Mouse (Mus musculus) layer of hippocampus, adult 18-20 months (tissue): ENCODE results near the gene Rnf103. TPM values are rescaled to one million over a fixed set of nuclear protein-coding genes. Genes with fewer than 3 reads are reported as not detected.
"Not testable (repeated sequence)": the region's sequence is repeated elsewhere in the genome, so short reads cannot be mapped to it uniquely, and the experiment has no call there.

Source experiments
- DNase-seq, 2 experiments: peaks; one replicate each; pipeline ENCODE4 v3.0.0; 2022; ENCODE audit warnings: low spot score in 2 of 2
- long read RNA-seq: library from polyadenylated mRNA; stranded (forward); transcript quantifications from one replicate; pipeline ENCODE4 v2.0.0, GENCODE M21; 2021
- total RNA-seq, 2 experiments: library from RNA; stranded (reverse); gene quantifications; 2 replicates each; pipeline ENCODE4 v1.2.3; 2021

The Rnf103 gene
- 10 to 100 TPM; 45.0 to 46.6 TPM for total RNA-seq
- long read RNA-seq, transcript Rnf103-201 (4 exons, 3,264 nt), result major isoform, 51 of 56 reads
- long read RNA-seq, partial matches to known transcripts, result 2 of 56 reads
- long read RNA-seq, other reads (novel, unspliced or antisense), result 3 of 56 reads

GRCm38 (mm10) chr6:71493675-71494340 lies at the start of gene Rnf103:
Rnf103 (plus strand) TSS chr6:71493894.
- DNase-seq, result peak; percentile 87 to 91

- DNase-seq, result no peak
Measured at GRCm38 (mm10) chr6:71444756-71445155, 48.9 kb upstream of the Rnf103 start.

GRCm38 (mm10) chr6:71445560-71445959 lies 48.1 kb upstream of the Rnf103 start:
- DNase-seq, result no peak

DNA sequence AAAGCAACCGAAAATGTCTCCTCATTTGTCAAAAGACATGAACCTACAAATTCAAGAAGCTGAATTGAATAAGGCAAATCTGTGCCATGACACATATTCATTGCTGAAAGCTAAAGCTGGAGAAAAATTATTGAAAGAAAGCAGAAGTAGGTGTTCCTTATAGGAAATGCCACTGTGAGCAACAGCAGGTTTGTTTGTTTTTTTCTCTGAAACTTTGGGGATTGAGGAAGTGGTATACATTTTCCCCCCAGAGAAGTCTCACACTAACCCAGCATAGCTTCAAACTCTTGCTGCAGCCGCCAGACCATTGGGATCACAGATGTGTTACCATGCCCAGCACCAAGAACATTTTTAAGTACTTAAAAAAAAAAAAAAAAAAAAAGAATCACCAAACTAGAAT lies 40.9 kb upstream of the Rnf103 start:
- DNase-seq, result no peak

- not testable (repeated sequence) for DNase-seq
Measured at GRCm38 (mm10) chr6:71453983-71454739, 39.5 kb upstream of the Rnf103 start.

- DNase-seq, result no peak
Measured at GRCm38 (mm10) chr6:71457956-71458608, 35.6 kb upstream of the Rnf103 start.

DNA sequence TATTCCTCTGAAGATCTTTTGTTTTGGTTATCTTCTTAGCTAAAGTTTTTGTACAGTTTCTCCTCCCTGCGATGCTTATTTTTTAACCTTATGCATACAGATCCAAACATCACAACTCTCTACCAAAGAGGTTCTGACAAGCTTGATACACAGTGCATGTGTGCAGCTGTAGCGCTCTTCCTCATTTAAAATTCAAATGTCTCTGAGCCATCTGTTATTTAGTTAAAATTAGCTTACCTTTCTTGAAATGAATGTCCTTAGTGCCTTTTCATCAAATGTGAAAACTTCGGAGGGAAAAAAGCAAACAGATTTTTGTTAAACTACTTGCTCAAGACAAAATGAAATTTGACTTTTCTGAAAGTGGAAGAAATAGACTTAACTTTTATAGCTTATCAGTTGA lies 28.5 kb upstream of the Rnf103 start:
- DNase-seq, result no peak

GRCm38 (mm10) chr6:71467766-71468165 lies 25.9 kb upstream of the Rnf103 start:
- DNase-seq, result no peak

DNA sequence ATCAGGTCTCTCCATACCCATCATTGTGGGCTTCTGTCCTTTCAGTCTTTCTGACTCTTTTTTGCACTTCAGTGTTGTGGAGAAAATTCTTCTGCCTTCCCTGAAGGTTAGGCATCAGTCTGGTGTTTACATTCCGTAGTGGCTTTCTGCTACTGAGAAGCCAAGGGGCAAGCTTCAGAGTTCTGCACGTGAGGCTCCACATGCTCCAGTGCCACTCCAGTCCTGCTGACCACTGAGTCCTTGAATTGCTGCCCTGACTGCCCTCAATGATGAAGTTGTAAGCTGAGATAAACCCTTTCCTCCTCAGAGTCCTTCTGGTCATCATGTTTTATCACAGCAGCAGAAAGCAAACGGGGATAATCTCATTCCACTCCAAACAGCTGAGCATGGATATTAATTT lies 24.4 kb upstream of the Rnf103 start:
- no peak for DNase-seq

GRCm38 (mm10) chr6:71471830-71472520 lies 21.7 kb upstream of the Rnf103 start:
- DNase-seq, result no peak

- DNase-seq, result no peak
Measured at GRCm38 (mm10) chr6:71472786-71473185, 20.9 kb upstream of the Rnf103 start.

DNA sequence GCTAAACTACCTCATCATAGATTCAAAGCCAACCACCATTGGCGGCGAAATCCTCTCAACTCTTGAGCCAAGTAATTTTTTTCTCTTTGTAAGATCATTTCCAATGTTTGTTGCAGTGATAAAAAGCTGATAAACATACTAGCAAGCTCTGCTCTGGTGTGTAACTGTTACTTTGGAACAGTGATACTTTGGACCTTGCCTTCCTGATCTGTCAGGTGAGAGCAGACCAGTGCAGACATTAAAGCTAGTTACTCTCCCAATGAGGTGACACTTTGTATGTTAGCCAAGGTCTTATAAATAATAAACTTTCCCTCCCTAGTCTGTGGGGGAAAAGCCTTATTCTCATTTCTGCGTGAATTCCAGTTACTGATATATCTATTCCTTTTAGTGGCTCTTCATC lies 18.1 kb upstream of the Rnf103 start:
- no peak for DNase-seq

GRCm38 (mm10) chr6:71476783-71477182 lies 16.9 kb upstream of the Rnf103 start:
- DNase-seq, result no peak

GRCm38 (mm10) chr6:71478816-71479568 lies 14.7 kb upstream of the Rnf103 start:
- not testable (repeated sequence) for DNase-seq

GRCm38 (mm10) chr6:71479588-71479987 lies 14.1 kb upstream of the Rnf103 start:
- not testable (repeated sequence) for DNase-seq

DNA sequence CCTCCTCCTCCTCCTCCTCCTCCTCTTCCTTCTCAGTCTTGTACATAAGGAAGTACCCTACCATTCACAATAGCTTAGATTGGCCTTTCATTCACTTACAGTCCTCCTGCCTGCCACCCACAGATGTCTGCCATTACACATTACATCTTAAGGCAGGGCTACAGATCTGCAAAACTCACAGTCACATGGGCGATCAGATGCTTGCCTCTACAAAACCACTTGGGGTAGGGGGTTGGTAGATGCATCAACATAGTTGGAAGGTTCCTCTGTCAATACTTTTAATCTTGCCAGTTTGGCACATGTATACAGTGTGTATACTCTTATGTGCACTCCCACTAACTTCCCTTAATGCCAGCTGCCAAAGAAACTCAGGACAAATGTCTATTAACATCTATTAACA lies 13.6 kb upstream of the Rnf103 start:
- DNase-seq, result no peak

GRCm38 (mm10) chr6:71481136-71481535 lies 12.6 kb upstream of the Rnf103 start:
- no peak for DNase-seq

DNA sequence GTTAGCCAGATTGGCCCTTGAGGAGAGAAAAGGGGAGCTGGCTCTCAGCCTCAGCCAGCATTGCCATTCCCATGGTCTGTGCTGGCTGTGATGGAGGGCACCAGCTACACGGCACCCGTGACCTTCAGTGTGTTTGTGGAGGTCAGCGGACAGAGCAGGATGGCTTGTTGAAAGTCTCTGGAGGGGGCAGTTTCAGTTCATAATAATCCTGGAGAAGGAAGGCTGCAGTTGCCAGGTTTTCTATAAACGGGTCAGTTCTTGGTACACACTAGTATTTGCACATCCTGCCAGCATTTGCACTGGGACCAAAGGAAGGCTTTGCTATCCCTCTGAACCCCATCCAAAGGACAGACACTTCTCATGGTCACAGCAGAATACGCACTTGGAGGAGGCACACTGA lies 8.4 kb upstream of the Rnf103 start:
- no peak for DNase-seq

DNA sequence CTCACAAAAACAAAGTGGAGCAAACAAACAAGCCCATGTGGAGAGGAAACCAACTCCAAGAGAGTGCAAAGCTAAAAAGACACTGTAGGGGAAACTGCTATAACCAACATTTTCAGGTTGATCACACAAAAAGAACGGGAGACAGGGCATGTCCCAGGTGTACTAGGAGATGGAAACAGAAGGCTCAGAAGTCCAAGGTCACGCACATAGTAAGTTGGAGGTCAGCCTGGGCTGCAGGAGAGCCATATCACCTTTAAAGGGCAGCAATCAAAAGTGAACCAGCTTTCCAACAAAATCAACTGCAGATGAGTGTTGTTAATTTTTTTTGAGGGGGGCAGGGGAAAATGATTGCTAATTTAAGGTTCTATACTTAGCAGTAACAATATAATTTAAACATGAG lies 7.5 kb upstream of the Rnf103 start:
- DNase-seq, result no peak

DNA sequence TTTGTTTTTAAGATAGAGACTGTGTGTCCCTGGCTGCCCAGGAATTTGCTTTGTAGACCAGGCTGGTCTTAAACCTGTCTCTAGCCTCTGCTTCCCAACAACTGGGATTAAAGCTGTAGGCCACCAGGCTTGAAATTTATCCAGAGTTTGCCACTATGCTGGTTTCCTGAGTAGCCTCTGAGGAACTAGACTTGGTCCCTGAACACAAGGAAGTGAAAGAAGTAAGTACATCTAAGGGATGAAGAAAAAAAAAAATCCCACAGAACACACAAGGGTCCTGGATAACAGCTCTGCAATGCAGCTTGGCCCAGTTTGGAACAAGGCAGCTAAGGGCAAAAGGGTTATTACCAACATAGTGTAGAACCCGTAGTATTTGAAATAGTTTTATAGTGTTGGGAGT lies 6.8 kb upstream of the Rnf103 start:
- no peak for DNase-seq

- no peak for DNase-seq
Measured at GRCm38 (mm10) chr6:71487966-71488365, 5.7 kb upstream of the Rnf103 start.
